Comparison of ENCODE assay signal across 13 mouse cellular contexts in the genomic region with DNA sequence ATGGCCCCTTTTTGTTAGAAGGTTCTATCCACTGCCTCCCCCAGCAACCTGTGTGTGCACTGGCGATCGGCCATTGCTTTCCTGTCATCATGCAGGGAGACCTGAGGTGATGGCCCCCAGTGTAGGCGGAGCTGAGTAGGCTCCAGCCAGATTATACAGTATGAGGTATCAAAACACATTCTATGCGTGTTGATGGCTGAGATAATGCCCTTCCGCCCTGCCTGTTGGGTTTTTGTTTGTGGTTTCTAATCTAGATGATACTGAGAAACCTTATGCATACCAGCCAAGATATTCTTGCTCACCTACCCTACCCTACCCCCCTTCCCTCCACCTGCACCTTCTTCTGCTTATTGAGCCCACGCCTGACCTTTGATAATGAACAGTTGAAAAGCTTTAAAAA.
"Had no signal": no experiment of that assay in that cellular context is flagged by ENCODE, and none has a peak within 500 bp of the region (broad histone marks: within the 10 kb centered on the region; RNA-seq: fewer than 3 reads in every experiment).

No protein-coding gene starts in this region.

- ATAC-seq: lung, postnatal 0 days had no signal

- H3K4me2 ChIP-seq: kidney, embryonic 15.5 days; limb, embryonic 13.5 days; midbrain, embryonic 13.5 days had no signal

- H3K9ac ChIP-seq: kidney, embryonic 15.5 days; limb, embryonic 13.5 days; liver, embryonic 14.5 days; midbrain, embryonic 13.5 days had no signal

- H3K27ac ChIP-seq: kidney, embryonic 15.5 days; limb, embryonic 13.5 days; liver, embryonic 14.5 days; midbrain, embryonic 13.5 days had no signal

- H3K36me3 ChIP-seq: kidney, embryonic 15.5 days; limb, embryonic 13.5 days; midbrain, embryonic 13.5 days had no signal

- H3K4me3 ChIP-seq: kidney, embryonic 15.5 days; limb, embryonic 13.5 days; midbrain, embryonic 13.5 days had no signal

- DNase-seq: kidney, postnatal 14 days; left cerebral cortex, postnatal 4 days; lung, adult 2 months; lung, postnatal 36 days; right cerebral cortex, adult 18-20 months; spleen, adult 18-20 months; thymus, adult 18-20 months; thymus, postnatal 14 days had no signal

- H3K27me3 ChIP-seq: kidney, embryonic 15.5 days; limb, embryonic 13.5 days; midbrain, embryonic 13.5 days had no signal

- H3K9me3 ChIP-seq: kidney, embryonic 15.5 days; limb, embryonic 13.5 days; midbrain, embryonic 13.5 days had no signal
